Mouse (Mus musculus): ENCODE measurements around the gene Tmem218. TPM values are rescaled to one million over a fixed set of nuclear protein-coding genes. Genes with fewer than 3 reads are reported as not detected.

Tmem218 gene
- polyA plus RNA-seq, 1 experiment from 2014 or later, result 10.9 TPM

GRCm38 (mm10) chr9:37255889-37256225 is 47.8 kb downstream of the Tmem218 start:
- Histone ChIP-seq H3K4me1 (peaks cover 14% of the 10 kb centered on the region), H3K36me3 (no peaks in the 10 kb centered on the region), H3K9ac (no peak overlapping the region), H3K27me3 (peaks cover 8% of the 10 kb centered on the region; the same call in 1 of the 2 replicates), H3K9me3 (no peaks in the 10 kb centered on the region), H3K4me3 (peak overlapping the region; percentile 39), H3K4me2 (peak overlapping the region; percentile 70), H3K27ac (peak overlapping the region; percentile 19; the same call in 1 of the 2 replicates)
- ATAC-seq (ENCODE audit: insufficient number of reproducible peaks, low FRiP score, low TSS enrichment, low read depth), result peak; percentile 40; the same call in 1 of the 2 replicates
- 9% methylated on average over 7 of the region's 7 CpGs for WGBS

- no peak overlapping the region for H3K9ac ChIP-seq
- no peak overlapping the region for H3K4me2 ChIP-seq
- no peak for ATAC-seq (ENCODE audit: insufficient number of reproducible peaks, low FRiP score, low TSS enrichment, low read depth)
- no peak overlapping the region for H3K4me3 ChIP-seq
- no peaks in the 10 kb centered on the region for H3K4me1 ChIP-seq
- H3K36me3 ChIP-seq, result no peaks in the 10 kb centered on the region
- WGBS, result 77% methylated on average over 2 of the region's 2 CpGs
- H3K9me3 ChIP-seq, result no peaks in the 10 kb centered on the region
- H3K27me3 ChIP-seq, result no peaks in the 10 kb centered on the region
- H3K27ac ChIP-seq, result no peak overlapping the region
Measured at GRCm38 (mm10) chr9:37266622-37267021, 58.6 kb downstream of the Tmem218 start.

Other genes starting within 250 kb of the Tmem218 start
- gene Pknox2, start 60.8 kb upstream of the Tmem218 start, polyA plus RNA-seq (2015; fragmentation: Nextera tagmentation; extraction: Ambion mirVana), result 8.1 and 8.7 TPM in 2 replicates
- gene Slc37a2, start 47.5 kb downstream of the Tmem218 start, polyA plus RNA-seq (2015; fragmentation: Nextera tagmentation; extraction: Ambion mirVana), result 7.6 and 9.7 TPM in 2 replicates
- 7.0 and 7.3 TPM in 2 replicates for gene Ccdc15, start 140.2 kb downstream of the Tmem218 start, polyA plus RNA-seq (2015; fragmentation: Nextera tagmentation; extraction: Ambion mirVana)
- gene Hepacam, start 159.1 kb downstream of the Tmem218 start, polyA plus RNA-seq (2015; fragmentation: Nextera tagmentation; extraction: Ambion mirVana), result 0.05 and 0.06 TPM in 2 replicates
- gene Robo4, start 193.7 kb downstream of the Tmem218 start, polyA plus RNA-seq (2015; fragmentation: Nextera tagmentation; extraction: Ambion mirVana), result 10.7 and 14.3 TPM in 2 replicates
- 0.06 and 0.12 TPM in 2 replicates for gene Robo3, start 225.0 kb downstream of the Tmem218 start, polyA plus RNA-seq (2015; fragmentation: Nextera tagmentation; extraction: Ambion mirVana)